Mouse (Mus musculus) forebrain, embryonic 15.5 days (tissue): ENCODE measurements around the gene Rab1a. TPM values are rescaled to one million over a fixed set of nuclear protein-coding genes. Genes with fewer than 3 reads are reported as not detected.

ENCODE experiments used
- ATAC-seq: fragments of 200-750 bp; cut with Nextera tagmentation; replicated peaks from 2 replicates; pipeline ENCODE4 v1.8.0; 2017; ENCODE audit warnings: mild to moderate bottlenecking, moderate TSS enrichment, moderate library complexity
- H3K27ac ChIP-seq: fragments of 300-500 bp; sonication (generic); replicated peaks from 2 replicates; pipeline ENCODE4 v1.5.1; 2015; ENCODE audit warnings: mild to moderate bottlenecking, inconsistent platforms
- H3K27me3 ChIP-seq: fragments of 300-500 bp; sonication (generic); 2 replicates; pipeline ENCODE4 v1.6.1; 2015; ENCODE audit warnings: inconsistent platforms
- H3K36me3 ChIP-seq: fragments of 300-500 bp; sonication (generic); 2 replicates; pipeline ENCODE4 v1.6.1; 2015; ENCODE audit warnings: mild to moderate bottlenecking, inconsistent platforms
- H3K4me1 ChIP-seq: fragments of 300-500 bp; sonication (generic); 2 replicates; pipeline ENCODE4 v1.6.1; 2015; ENCODE audit warnings: inconsistent platforms
- H3K4me2 ChIP-seq: fragments of 300-500 bp; sonication (generic); replicated peaks from 2 replicates; pipeline ENCODE4 v1.6.1; 2015; ENCODE audit warnings: mild to moderate bottlenecking, inconsistent platforms
- H3K4me3 ChIP-seq: fragments of 300-500 bp; sonication (generic); 2 replicates; pipeline ENCODE4 v1.5.1; 2015; ENCODE audit warnings: mild to moderate bottlenecking, inconsistent platforms
- H3K9ac ChIP-seq: fragments of 300-500 bp; sonication (generic); replicated peaks from 2 replicates; pipeline ENCODE4 v1.6.1; 2015; ENCODE audit warnings: mild to moderate bottlenecking, inconsistent platforms
- H3K9me3 ChIP-seq: fragments of 300-500 bp; sonication (generic); 2 replicates; pipeline ENCODE4 v1.6.1; 2016; ENCODE audit warnings: inconsistent platforms
- WGBS: fragments of 180-500 bp; shearing (Covaris S2); methylation state at CpG from one replicate; pipeline ENCODE4 v1.1.7; 2015; ENCODE audit warnings: mixed read lengths; 5-methylcytosine and 5-hydroxymethylcytosine counted together
- polyA plus RNA-seq: library from polyadenylated mRNA; unstranded; fragments of >200 nt; fragmentation: Nextera tagmentation; extraction: Ambion mirVana; gene quantifications from 2 replicates; pipeline ENCODE4 v1.2.1, GENCODE M21; 2015

Rab1a gene
- polyA plus RNA-seq, 1 experiment from 2014 or later = 314 TPM

GRCm38 (mm10) chr11:20242366-20243056 lies 41.3 kb downstream of the Rab1a start:
- peaks cover 15% of the 10 kb centered on the region for H3K4me1 ChIP-seq
- no peak overlapping the region for H3K9ac ChIP-seq
- no peaks in the 10 kb centered on the region for H3K27me3 ChIP-seq
- H3K4me3 ChIP-seq = no peak overlapping the region
- H3K4me2 ChIP-seq = no peak overlapping the region
- no peaks in the 10 kb centered on the region for H3K9me3 ChIP-seq
- peaks cover 35% of the 10 kb centered on the region for H3K36me3 ChIP-seq
- no peak for ATAC-seq
- WGBS = 89% methylated on average over 6 of the region's 6 CpGs
- H3K27ac ChIP-seq = no peak overlapping the region

DNA sequence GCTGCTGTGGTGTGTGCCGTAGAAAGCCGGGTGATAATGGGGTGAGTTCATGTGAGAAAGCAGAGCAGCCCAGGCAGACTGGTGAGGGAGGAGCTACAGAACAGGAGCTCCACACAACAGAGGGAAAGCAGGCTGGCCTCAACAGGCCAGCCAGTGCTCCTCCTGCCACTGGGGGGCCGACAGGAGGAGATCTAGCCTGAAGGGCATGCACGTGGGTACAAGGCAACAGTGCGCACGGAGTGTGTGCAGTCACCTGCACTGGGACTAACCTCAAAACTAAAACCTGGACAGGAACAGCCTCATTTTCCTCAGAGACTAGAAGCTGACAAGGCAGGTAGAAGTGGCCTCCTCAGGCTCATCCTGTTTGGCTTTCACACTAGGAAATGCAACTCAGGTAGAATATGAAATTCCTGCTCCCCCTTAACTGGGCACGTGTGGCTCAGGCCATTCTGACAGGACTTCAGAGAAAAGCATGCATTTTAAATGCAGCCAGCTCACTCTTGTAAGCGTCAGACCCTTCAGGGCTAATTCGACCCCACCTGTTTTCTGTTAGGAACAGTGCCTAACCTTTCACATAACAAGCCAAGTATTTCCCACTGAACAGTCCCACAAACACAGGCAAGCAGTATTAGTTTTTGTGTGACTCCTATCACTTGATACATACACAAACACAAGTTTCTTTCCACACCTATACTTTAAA lies 42.1 kb downstream of the Rab1a start:
- peaks cover 28% of the 10 kb centered on the region for H3K36me3 ChIP-seq
- 41% methylated on average over 9 of the region's 9 CpGs for WGBS
- no peak overlapping the region for H3K4me2 ChIP-seq
- H3K4me1 ChIP-seq = peaks cover 22% of the 10 kb centered on the region
- H3K9me3 ChIP-seq = no peaks in the 10 kb centered on the region
- no peak overlapping the region for H3K27ac ChIP-seq
- H3K27me3 ChIP-seq = no peaks in the 10 kb centered on the region
- no peak overlapping the region for H3K4me3 ChIP-seq
- H3K9ac ChIP-seq = no peak overlapping the region
- ATAC-seq = no peak

DNA sequence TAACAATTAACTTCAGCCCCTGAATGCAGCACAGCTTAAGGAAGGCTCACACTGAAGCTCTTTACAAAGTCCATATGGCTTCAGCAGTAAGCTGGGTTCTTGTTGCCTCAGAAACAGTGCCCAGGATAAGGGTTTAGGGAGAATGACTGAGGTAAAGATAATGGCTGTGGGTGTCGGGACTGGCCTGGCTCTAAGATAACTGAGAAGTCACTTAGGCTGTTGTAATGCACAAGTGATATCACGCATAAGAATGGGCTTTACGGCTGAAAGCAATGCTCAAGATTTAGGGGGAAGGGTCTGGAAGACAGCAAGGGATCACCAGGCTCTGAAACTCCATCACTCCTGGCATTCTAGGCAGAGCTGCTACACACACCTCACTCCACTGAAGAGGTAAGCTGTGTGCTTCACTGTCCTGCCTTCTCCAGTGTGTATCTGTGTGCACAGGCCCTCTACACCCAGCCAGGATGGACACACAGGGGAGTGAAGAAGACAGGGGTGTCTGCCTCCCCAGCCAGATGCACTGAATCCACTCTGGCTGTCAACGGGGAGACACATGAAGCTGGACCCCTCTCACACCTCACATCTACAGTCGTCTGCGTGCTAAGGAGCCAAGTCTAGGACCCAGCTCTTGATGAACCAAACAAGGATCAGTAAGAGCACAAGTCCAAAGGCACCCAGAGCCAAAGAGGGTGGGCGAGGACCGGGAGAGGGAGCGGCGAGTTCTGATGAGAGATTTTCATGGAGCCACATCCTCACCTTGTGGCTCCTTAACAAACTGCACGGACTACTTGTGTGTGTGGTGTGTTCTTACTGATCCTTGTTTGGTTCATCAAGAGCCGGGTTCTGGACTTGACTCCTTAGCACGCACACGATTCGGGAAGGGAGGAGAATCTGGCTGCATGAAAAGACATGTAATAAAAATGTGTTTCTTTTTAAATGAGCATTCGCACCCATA lies 43.4 kb downstream of the Rab1a start:
- H3K36me3 ChIP-seq = peaks cover 16% of the 10 kb centered on the region
- H3K27ac ChIP-seq = no peak overlapping the region
- no peak overlapping the region for H3K9ac ChIP-seq
- H3K4me3 ChIP-seq = no peak overlapping the region
- no peak for ATAC-seq
- no peaks in the 10 kb centered on the region for H3K27me3 ChIP-seq
- WGBS = 84% methylated on average over 16 of the region's 16 CpGs
- H3K4me2 ChIP-seq = no peak overlapping the region
- peaks cover 26% of the 10 kb centered on the region for H3K4me1 ChIP-seq
- no peaks in the 10 kb centered on the region for H3K9me3 ChIP-seq

DNA sequence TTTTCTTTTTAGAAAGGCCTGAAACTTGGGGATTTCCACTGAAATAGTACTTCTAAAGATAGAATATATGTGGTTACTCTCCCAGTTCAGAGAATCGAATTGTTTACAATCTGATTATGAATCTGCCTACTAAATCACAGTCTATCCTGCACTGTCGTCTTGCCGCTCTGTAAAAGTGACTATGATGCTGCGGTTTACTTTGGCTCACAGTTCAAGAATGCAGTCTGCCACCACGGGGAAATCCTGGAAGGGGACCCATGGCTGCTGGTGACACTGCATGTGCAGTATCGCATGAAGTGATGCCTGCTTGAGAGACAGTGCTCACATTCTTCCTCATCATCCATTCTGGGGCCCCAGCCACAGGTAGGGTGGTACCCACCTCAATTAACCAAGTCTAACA lies 44.1 kb downstream of the Rab1a start:
- Histone ChIP-seq H3K27ac (no peak overlapping the region), H3K9ac (no peak overlapping the region), H3K4me3 (no peak overlapping the region), H3K27me3 (no peaks in the 10 kb centered on the region), H3K9me3 (no peaks in the 10 kb centered on the region), H3K36me3 (peaks cover 11% of the 10 kb centered on the region), H3K4me1 (peaks cover 29% of the 10 kb centered on the region), H3K4me2 (no peak overlapping the region)
- ATAC-seq = no peak
- 84% methylated on average over 6 of the region's 6 CpGs for WGBS

DNA sequence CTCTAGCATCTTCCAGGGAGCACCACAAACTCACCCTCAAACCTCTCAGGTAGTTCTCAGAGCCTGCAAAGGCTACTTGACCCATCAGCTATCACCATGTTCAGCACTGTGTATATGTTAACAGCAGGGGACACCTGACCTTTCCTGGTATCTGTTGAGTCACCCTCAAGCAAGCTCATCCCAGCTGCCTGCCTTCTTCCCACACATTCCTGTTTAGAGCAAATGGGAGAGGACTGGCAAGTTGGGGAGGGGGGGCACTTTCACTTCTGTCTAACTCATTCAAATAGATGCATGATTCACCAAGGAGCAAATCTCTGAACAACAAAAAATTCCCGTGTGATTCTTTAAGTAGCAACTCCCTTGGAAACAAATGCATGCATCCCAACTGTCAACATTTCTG lies 45.4 kb downstream of the Rab1a start:
- WGBS = 85% methylated on average over 1 of the region's 1 CpGs
- H3K27me3 ChIP-seq = no peaks in the 10 kb centered on the region
- ATAC-seq = no peak
- peaks cover 3% of the 10 kb centered on the region for H3K36me3 ChIP-seq
- H3K9ac ChIP-seq = no peak overlapping the region
- H3K9me3 ChIP-seq = no peaks in the 10 kb centered on the region
- H3K27ac ChIP-seq = no peak overlapping the region
- no peak overlapping the region for H3K4me3 ChIP-seq
- H3K4me1 ChIP-seq = peaks cover 29% of the 10 kb centered on the region
- no peak overlapping the region for H3K4me2 ChIP-seq

GRCm38 (mm10) chr11:20247146-20247855 lies 46.1 kb downstream of the Rab1a start:
- 0 out of 2 replicates have a peak overlapping the region, but pooled peaks have one; percentile 17 for H3K9ac ChIP-seq

DNA sequence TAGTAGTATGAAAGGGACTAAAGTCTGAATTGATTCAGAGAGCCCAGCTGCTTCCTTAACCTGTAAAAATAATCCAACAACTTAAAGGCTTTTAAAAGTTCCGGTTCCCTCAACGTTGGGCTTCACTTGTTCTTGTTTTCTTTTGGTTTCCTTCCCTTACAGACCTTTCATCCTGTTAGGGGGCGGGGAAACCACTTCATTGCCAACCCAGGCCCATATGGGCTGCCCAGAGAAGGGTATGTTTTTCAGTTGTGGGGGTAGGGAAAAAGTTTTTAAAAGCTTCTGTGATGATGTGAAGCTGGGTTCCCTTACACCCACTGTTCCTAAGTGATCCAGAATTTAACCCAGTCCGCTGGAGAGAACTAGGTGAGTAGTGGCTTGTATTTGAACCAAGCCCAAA lies 47.0 kb downstream of the Rab1a start:
- H3K9ac ChIP-seq = peak overlapping the region; percentile 83
- ATAC-seq = no peak
- peak overlapping the region; percentile 87 for H3K4me3 ChIP-seq
- H3K9me3 ChIP-seq = no peaks in the 10 kb centered on the region
- peak overlapping the region; percentile 78; the same call in 1 of the 2 replicates for H3K27ac ChIP-seq
- 8% methylated on average over 4 of the region's 4 CpGs for WGBS
- H3K36me3 ChIP-seq = no peaks in the 10 kb centered on the region
- H3K27me3 ChIP-seq = no peaks in the 10 kb centered on the region
- H3K4me1 ChIP-seq = peaks cover 29% of the 10 kb centered on the region
- H3K4me2 ChIP-seq = peak overlapping the region; percentile 92

More at GRCm38 (mm10) chr11:20247146-20247855, 46.1 kb downstream of the Rab1a start:
- Histone ChIP-seq H3K9me3 (no peaks in the 10 kb centered on the region), H3K4me2 (no peak overlapping the region), H3K4me1 (peaks cover 29% of the 10 kb centered on the region), H3K36me3 (no peaks in the 10 kb centered on the region), H3K27me3 (no peaks in the 10 kb centered on the region), H3K4me3 (no peak overlapping the region), H3K27ac (no peak overlapping the region)
- ATAC-seq = no peak
- WGBS = 85% methylated on average over 8 of the region's 8 CpGs

DNA sequence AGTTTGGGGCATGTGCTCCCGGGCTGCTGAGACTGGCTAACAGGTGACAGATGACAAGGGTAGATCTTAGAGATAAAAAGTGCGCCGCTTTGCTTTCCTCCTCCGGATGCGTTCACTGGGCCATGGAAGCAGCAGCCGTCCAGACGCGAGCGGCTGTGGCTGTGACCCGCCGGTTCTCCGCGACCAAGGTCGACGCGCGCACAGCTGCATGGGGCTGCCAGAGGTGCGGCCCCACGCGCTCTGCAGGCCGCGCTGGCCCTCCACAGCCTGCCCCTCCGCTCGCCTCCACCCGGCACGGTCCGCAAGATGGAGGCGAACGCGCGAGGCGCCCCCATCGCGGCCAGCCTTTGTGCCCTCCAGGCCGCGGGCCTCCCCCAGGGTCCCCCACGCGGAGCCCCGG lies 47.6 kb downstream of the Rab1a start:
- no peaks in the 10 kb centered on the region for H3K9me3 ChIP-seq
- peaks cover 29% of the 10 kb centered on the region for H3K4me1 ChIP-seq
- H3K4me2 ChIP-seq = peak overlapping the region; percentile 92
- H3K27ac ChIP-seq = peak overlapping the region; percentile 78
- under 1% methylated on average over 38 of the region's 39 CpGs for WGBS
- H3K27me3 ChIP-seq = no peaks in the 10 kb centered on the region
- ATAC-seq = peak; percentile 75
- H3K36me3 ChIP-seq = no peaks in the 10 kb centered on the region
- peak overlapping the region; percentile 83 for H3K9ac ChIP-seq
- H3K4me3 ChIP-seq = peak overlapping the region; percentile 87

DNA sequence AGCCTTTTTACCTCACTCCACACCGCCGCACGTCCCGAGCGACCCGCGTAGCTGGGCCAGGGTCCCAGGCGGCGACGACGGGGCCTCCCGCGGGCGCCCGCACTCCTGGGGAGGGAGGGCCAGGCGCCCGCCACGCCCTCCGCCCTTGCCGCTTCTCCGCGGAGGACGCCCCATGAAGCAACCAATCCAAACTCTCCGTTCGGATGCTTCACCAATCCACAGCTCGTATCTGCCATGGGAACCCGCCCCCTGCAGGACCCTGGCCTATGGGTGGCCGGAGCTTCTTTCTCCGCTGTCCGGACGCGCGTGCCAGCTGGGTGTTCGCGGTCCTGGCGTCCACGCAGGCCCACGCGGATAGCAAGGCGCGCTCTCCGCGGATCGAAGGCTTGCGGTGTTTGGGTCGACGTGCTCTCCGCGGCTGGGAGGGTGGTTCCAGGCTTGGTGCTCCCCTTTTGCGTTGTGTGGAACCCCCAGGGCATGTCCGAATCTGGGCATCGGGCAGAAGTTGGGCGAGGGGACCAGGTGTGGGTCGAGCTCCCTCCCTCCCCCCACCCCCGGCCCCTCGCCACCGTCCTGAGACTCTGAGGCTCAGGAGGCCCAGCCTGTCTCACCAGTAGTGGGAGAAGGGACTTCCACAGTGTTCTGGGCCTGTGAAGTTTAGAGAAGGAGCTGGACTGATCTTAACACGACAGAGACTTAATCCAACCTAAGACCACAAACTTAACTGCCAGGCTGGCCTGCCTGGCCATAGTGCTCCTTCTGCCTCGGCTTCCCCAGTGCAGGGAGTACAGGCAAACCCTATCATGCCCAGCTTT lies 48.3 kb downstream of the Rab1a start, which contains the start of gene Cep68:
Cep68 (minus strand) TSS at position 134 of the 815 bp plus-strand sequence.
- Histone ChIP-seq H3K36me3 (no peaks in the 10 kb centered on the region), H3K9me3 (no peaks in the 10 kb centered on the region), H3K9ac (peak within 1 kb of the TSS; percentile 83), H3K4me1 (peaks cover 29% of the 10 kb centered on the region), H3K27me3 (no peaks in the 10 kb centered on the region), H3K27ac (peak within 1 kb of the TSS; percentile 78), H3K4me2 (peak within 1 kb of the TSS; percentile 92), H3K4me3 (peak within 1 kb of the TSS; percentile 87)
- under 1% methylated on average over 56 of the region's 59 CpGs for WGBS
- peak; percentile 98 for ATAC-seq

- H3K27ac ChIP-seq = no peak overlapping the region
- H3K9me3 ChIP-seq = no peaks in the 10 kb centered on the region
- 90% methylated on average over 6 of the region's 6 CpGs for WGBS
- H3K9ac ChIP-seq = no peak overlapping the region
- H3K36me3 ChIP-seq = no peaks in the 10 kb centered on the region
- H3K4me1 ChIP-seq = peaks cover 29% of the 10 kb centered on the region
- no peaks in the 10 kb centered on the region for H3K27me3 ChIP-seq
- ATAC-seq = no peak
- H3K4me3 ChIP-seq = no peak overlapping the region
- H3K4me2 ChIP-seq = no peak overlapping the region
These were observed 49.4 kb downstream of the Rab1a start for GRCm38 (mm10) chr11:20250476-20251178.
